Mouse (Mus musculus) embryonic fibroblast, embryonic 13.5 days (primary cell): Measurements from ENCODE around the gene Msi2.

Experiments used
- CTCF ChIP-seq: IDR thresholded peaks from 2 replicates; pipeline ENCODE4 v1.5.1; 2011; ENCODE audit warnings: mild to moderate bottlenecking, control low read depth, low read length, moderate library complexity, borderline replicate concordance; ENCODE audit not compliant: insufficient read depth
- POLR2A ChIP-seq: IDR thresholded peaks from 2 replicates; pipeline ENCODE4 v1.6.1; 2011; ENCODE audit warnings: low read depth, mild to moderate bottlenecking, control low read depth, low read length, moderate library complexity

DNA sequence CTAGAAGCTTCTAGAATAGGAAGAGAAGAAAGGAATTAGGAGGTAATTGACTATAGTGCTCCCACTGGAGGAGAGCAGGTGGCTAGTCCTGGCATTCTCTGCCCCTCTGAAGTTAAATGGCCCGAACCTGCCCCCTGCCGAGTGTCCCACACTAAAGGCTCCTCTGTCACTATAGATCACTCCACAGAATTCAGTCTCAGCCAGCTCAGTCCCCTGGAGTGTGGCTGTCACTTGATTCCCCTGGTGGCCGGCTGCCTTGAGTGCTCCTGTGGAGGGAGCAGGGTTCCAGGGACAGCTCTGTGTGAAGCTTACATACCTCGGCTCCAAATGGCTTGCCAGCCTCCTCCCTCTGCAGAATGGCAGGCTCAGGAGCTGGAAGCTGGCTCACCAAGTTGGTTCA, 391.3 kb downstream of the Msi2 start:
- TF ChIP-seq CTCF, result no peak
- TF ChIP-seq POLR2A, result no peak
